Mouse (Mus musculus) retina, embryonic 14.5 days (tissue): ENCODE measurements around the gene Renbp.
A peak's percentile ranks its signal among the peaks of the same experiment; 100 is the strongest.

Source experiments
- DNase-seq: peaks from one replicate; pipeline ENCODE4 v3.0.0-alpha.2; 2015; ENCODE audit warnings: low spot score

The Renbp gene

GRCm38 (mm10) chrX:73930402-73931062 is at the start of gene Renbp:
Gene Renbp (minus strand): TSS chrX:73930850.
- DNase-seq = peak; percentile 66

GRCm38 (mm10) chrX:73977783-73978182 is 47.1 kb upstream of the Renbp start:
- DNase-seq = no peak

- no peak for DNase-seq
Measured at GRCm38 (mm10) chrX:73976283-73976682, 45.6 kb upstream of the Renbp start.

GRCm38 (mm10) chrX:73972774-73973173 is 42.1 kb upstream of the Renbp start:
- DNase-seq = no peak

GRCm38 (mm10) chrX:73970781-73971180 is 40.1 kb upstream of the Renbp start:
- no peak for DNase-seq

GRCm38 (mm10) chrX:73969729-73970128 is 39.1 kb upstream of the Renbp start:
- DNase-seq = no peak

- no peak for DNase-seq
Measured at GRCm38 (mm10) chrX:73969167-73969566, 38.5 kb upstream of the Renbp start.

GRCm38 (mm10) chrX:73967177-73968075 is 36.8 kb upstream of the Renbp start:
- DNase-seq = peak; percentile 89

GRCm38 (mm10) chrX:73966248-73967176 is 35.9 kb upstream of the Renbp start, which contains the start of gene Hcfc1:
Gene Hcfc1 (minus strand): TSS chrX:73966357.
- peak; percentile 82 for DNase-seq

- peak; percentile 23 for DNase-seq
Measured at GRCm38 (mm10) chrX:73965307-73965706, 34.7 kb upstream of the Renbp start.

GRCm38 (mm10) chrX:73964363-73964762 is 33.7 kb upstream of the Renbp start:
- DNase-seq = no peak

GRCm38 (mm10) chrX:73954988-73955387 is 24.3 kb upstream of the Renbp start:
- DNase-seq = no peak

- no peak for DNase-seq
Measured at GRCm38 (mm10) chrX:73952603-73953002, 22.0 kb upstream of the Renbp start.

GRCm38 (mm10) chrX:73949341-73949740 is 18.7 kb upstream of the Renbp start:
- DNase-seq = no peak

GRCm38 (mm10) chrX:73948647-73949046 is 18.0 kb upstream of the Renbp start:
- DNase-seq = peak; percentile 81

GRCm38 (mm10) chrX:73946896-73947295 is 16.2 kb upstream of the Renbp start:
- DNase-seq = no peak

GRCm38 (mm10) chrX:73942294-73942693 is 11.6 kb upstream of the Renbp start:
- no peak for DNase-seq

GRCm38 (mm10) chrX:73941860-73942259 is 11.2 kb upstream of the Renbp start:
- DNase-seq = no peak

- DNase-seq = no peak
Measured at GRCm38 (mm10) chrX:73931871-73932270, 1.2 kb upstream of the Renbp start.

GRCm38 (mm10) chrX:73922550-73922882 is 8.1 kb downstream of the Renbp start:
- DNase-seq = no peak

GRCm38 (mm10) chrX:73921823-73922549 is 8.7 kb downstream of the Renbp start, which contains the start of the genes Arhgap4 and Naa10:
Gene Arhgap4 (minus strand): TSS chrX:73921870.
Gene Naa10 (minus strand): TSS chrX:73921944.
- peak; percentile 83 for DNase-seq
